Mouse (Mus musculus) embryonic facial prominence, embryonic 10.5 days (tissue): ENCODE results near the gene Edc3. TPM values are rescaled to one million over a fixed set of nuclear protein-coding genes. Genes with fewer than 3 reads are reported as not detected.

Experiments used
- DNase-seq: peaks from one replicate; pipeline ENCODE4 v3.0.0-alpha.2; 2017; ENCODE audit warnings: low spot score
- H3K27ac ChIP-seq: fragments of 300-500 bp; sonication (generic); replicated peaks from 2 replicates; pipeline ENCODE4 v1.5.1; 2016; ENCODE audit warnings: mild to moderate bottlenecking
- H3K27me3 ChIP-seq: fragments of 300-500 bp; sonication (generic); replicated peaks from 2 replicates; pipeline ENCODE4 v1.6.1; 2016; ENCODE audit warnings: low read depth, mild to moderate bottlenecking; ENCODE audit not compliant: poor library complexity, severe bottlenecking
- H3K36me3 ChIP-seq: fragments of 300-500 bp; sonication (generic); replicated peaks from 2 replicates; pipeline ENCODE4 v1.6.1; 2016; ENCODE audit warnings: mild to moderate bottlenecking, moderate library complexity
- H3K4me1 ChIP-seq: fragments of 300-500 bp; sonication (generic); 2 replicates; pipeline ENCODE4 v1.6.1; 2016
- H3K4me3 ChIP-seq: fragments of 300-500 bp; sonication (generic); 2 replicates; pipeline ENCODE4 v1.5.1; 2016; ENCODE audit warnings: mild to moderate bottlenecking, moderate library complexity
- H3K9me3 ChIP-seq: fragments of 300-500 bp; sonication (generic); 2 replicates; pipeline ENCODE4 v1.6.1; 2016; ENCODE audit warnings: mild to moderate bottlenecking
- WGBS: fragments of 180-500 bp; shearing (Covaris S2); methylation state at CpG from one replicate; pipeline ENCODE4 v1.1.7; 2016; 5-methylcytosine and 5-hydroxymethylcytosine counted together
- polyA plus RNA-seq: library from polyadenylated mRNA; unstranded; fragments of >200 nt; fragmentation: Nextera tagmentation; extraction: Ambion mirVana; gene quantifications from 2 replicates; pipeline ENCODE4 v1.2.1, GENCODE M21; 2016

Edc3 gene
- polyA plus RNA-seq, 1 experiment from 2014 or later: 45.5 TPM

DNA sequence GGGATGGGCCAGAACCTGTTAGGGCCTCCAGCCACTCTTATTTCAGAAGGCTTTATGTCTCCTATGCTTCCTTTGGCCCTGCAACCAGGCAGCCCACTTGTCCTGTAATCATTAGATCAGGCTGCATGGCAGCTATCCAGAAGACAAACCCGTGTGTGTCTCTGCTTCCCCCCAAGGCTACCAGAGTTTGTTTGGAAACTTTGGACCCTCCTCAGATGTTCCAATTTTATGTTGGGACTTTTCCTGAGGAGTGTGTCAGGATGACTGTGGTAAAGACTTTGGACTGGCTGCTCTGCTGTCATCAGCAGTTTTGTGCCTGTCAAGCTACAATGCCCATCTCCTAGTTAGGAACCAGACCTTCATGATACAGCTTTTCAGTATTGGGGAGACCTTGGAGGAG lies 40.5 kb downstream of the Edc3 start:
- Histone ChIP-seq H3K4me3 (no peak overlapping the region), H3K27me3 (no peaks in the 10 kb centered on the region), H3K27ac (no peak overlapping the region), H3K9me3 (no peaks in the 10 kb centered on the region), H3K4me1 (no peaks in the 10 kb centered on the region), H3K36me3 (peaks cover 99% of the 10 kb centered on the region)
- no peak for DNase-seq
- 73% methylated on average over 1 of the region's 1 CpGs for WGBS

DNA sequence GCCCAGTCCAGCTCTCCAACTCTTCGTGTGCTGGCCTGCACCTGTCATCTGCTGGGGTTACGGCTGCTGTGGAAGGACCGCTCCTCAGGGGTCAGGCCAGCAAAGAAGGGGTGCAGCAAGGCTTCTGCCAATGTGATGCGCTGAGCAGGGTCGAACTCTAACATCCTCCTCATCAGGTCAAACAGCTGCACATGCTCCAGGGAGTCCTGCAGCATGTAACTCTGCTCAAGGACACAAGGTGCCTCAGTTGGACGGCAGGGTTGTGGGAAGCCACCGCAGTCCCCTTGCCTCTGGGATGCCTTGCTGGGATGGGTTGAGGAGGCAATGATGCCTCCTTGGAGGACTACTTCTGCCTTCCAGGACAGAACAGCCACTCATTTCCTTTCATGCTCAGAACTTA lies 42.6 kb downstream of the Edc3 start:
- DNase-seq: no peak
- Histone ChIP-seq H3K4me1 (no peaks in the 10 kb centered on the region), H3K9me3 (no peaks in the 10 kb centered on the region), H3K36me3 (peaks cover 100% of the 10 kb centered on the region), H3K4me3 (no peak overlapping the region), H3K27me3 (no peaks in the 10 kb centered on the region), H3K27ac (no peak overlapping the region)
- WGBS: 89% methylated on average over 7 of the region's 7 CpGs

DNA sequence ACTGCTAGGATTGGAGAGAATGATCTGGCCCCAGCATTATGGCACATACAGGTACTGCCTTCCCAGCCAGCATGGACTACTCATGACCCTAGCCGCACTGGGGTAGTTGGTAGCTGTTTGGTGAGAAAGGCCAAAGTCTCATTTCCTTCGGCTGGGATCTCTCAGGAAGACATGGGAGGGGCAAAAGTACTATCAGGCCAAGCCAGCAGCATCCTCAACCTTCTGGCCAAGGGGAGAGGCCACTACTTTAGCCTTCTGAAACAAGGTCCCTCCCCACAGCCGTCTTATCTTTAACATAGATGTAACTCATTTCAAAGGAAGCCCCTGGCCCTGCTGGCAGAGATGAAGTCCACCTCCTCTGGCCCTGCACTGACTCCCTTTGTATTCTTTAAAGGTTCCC lies 49.2 kb downstream of the Edc3 start:
- Histone ChIP-seq H3K36me3 (peaks cover 89% of the 10 kb centered on the region), H3K4me1 (peaks cover 10% of the 10 kb centered on the region), H3K4me3 (no peak overlapping the region), H3K27me3 (no peaks in the 10 kb centered on the region), H3K9me3 (no peaks in the 10 kb centered on the region), H3K27ac (no peak overlapping the region)
- DNase-seq: no peak
- WGBS: 85% methylated on average over 3 of the region's 3 CpGs

DNA sequence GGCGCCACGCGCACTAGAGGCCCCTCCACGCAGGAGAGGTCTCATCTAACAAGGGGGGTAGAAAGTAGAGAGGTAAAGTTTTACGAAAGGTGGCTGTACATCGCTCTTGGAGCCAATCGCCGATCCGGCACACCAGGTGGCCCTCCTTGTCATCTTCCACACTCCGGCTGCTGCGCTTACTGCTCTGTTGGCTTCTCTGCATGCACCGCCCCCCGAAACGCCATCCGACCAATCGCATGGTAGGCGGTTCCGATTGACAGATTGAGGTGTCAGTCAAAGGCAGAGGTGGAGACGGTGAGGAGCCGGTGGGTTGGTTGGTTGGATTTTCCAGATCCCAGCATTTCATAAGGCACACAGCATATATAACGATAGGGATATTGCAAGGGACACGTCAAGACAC lies 50.2 kb downstream of the Edc3 start:
- 94% methylated on average over 22 of the region's 22 CpGs for WGBS
- Histone ChIP-seq H3K27ac (no peak overlapping the region; the same call in 1 of the 2 replicates), H3K27me3 (no peaks in the 10 kb centered on the region), H3K9me3 (no peaks in the 10 kb centered on the region), H3K4me1 (peaks cover 20% of the 10 kb centered on the region), H3K36me3 (peaks cover 80% of the 10 kb centered on the region), H3K4me3 (peak overlapping the region; percentile 23; the same call in 1 of the 2 replicates)
- DNase-seq: peak; percentile 37

DNA sequence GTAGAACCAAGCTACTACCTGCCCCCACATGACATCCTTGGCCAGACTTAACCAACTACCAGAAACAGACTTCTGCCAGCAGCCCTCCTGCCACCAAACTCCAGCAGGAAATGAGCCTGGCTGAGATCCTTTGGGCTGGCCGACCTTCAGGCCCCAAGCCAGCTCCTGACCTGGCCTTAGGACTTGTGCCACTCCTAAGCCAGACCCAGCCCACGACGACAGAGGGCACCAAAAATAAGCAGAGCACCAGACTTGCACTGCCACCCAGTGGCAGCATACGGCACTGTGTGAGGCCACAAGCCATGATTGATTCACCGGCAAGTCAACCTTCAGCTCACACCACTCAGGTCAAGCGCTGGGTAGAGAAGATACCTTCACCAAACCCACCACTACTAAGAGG lies 50.9 kb downstream of the Edc3 start:
- peaks cover 27% of the 10 kb centered on the region for H3K4me1 ChIP-seq
- peak overlapping the region; percentile 19; the same call in 1 of the 2 replicates for H3K27ac ChIP-seq
- WGBS: 27% methylated on average over 6 of the region's 6 CpGs

DNA sequence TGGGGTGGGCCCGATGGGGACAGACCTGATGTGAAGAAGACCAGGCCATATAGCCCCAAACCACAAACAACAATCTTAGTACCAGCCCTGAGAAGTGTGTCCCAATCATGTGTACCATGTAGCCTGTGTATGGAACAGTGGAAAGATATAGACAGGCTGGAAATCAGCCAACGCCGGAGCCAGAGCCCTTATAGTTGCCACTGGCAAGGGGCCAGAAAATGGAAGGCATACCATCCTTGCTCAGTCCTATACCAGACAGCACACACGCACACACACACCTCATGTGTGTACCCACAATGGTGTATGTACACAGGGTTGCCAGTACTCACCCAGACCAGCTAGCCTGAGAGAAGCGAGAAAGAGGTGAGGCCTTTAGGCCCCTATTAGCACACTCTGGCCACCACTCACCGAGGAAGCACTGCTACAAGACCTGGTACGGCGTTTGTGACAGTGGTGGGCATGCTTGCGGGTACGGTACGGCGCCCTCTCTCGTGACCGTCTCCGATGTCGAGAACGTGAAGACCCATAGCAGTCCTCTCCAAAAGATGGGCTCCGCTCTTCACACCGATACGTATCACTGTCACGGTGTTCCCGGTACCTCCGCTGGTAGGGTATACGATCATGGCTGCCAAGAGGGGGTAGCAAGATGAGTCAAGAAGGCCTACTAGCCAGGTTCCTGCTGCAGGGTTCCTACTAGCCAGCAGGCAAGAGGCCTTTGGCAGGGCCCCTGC lies 52.2 kb downstream of the Edc3 start:
- DNase-seq: no peak
- H3K27me3 ChIP-seq: no peaks in the 10 kb centered on the region
- no peak overlapping the region for H3K27ac ChIP-seq
- H3K36me3 ChIP-seq: peaks cover 59% of the 10 kb centered on the region
- no peaks in the 10 kb centered on the region for H3K9me3 ChIP-seq
- no peak overlapping the region for H3K4me3 ChIP-seq
- 96% methylated on average over 24 of the region's 24 CpGs for WGBS
- peaks cover 27% of the 10 kb centered on the region for H3K4me1 ChIP-seq

More for the DNA sequence above, 50.9 kb downstream of the Edc3 start:
- no peaks in the 10 kb centered on the region for H3K27me3 ChIP-seq
- peaks cover 72% of the 10 kb centered on the region for H3K36me3 ChIP-seq
- H3K9me3 ChIP-seq: no peaks in the 10 kb centered on the region
- peak; percentile 64 for DNase-seq
- H3K4me3 ChIP-seq: 0 out of 2 replicates have a peak overlapping the region, but pooled peaks have one; percentile 2

DNA sequence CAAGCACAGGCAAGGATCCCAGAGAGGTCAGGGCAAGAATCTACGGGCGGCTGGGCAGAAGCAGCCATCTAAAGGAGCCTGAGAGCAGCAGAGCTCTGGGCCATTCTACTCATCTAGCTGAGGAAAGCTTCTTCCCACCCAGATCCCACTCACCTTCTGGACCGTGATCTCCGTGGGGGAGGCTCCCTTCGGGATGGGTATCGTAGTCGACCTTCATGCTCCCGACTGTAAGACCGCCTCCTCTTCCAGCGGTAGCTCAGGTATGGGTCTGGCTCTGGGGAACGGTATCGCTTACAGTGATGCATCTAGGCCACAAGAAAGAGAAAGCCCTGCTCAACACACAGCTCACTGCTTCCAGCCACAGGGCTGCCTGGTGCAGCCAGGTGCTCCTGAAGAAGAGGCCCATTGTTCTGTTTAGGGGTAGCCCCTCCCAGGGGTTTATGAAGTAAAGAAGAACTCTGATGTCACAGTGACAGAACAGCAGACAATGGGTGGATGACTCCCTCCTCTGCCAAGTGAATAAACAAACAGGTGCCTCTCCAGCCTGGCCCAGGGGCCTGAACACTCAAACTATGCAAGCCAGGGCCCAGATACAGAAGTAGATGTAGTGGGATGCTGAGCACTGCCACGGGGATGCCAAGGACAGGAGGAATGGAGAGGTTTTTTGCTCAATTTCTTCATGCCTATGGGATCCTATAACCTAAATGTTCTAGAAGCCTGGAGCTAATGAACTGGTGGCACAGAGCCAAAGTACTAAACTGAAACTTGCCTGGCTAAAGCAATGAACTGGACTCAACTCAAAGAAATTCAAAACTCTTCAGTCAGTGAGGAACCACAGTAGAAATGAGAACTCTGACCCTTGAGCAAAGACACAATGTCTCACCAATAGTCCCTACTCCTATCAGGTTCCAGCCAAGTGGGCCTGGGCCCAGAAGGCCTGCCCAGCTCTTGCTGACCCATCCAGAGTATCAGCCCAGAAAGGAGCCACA lies 53.5 kb downstream of the Edc3 start:
- H3K4me3 ChIP-seq: peak overlapping the region; percentile 96; the same call in 1 of the 2 replicates
- 93% methylated on average over 13 of the region's 13 CpGs for WGBS
- no peaks in the 10 kb centered on the region for H3K9me3 ChIP-seq
- H3K4me1 ChIP-seq: peaks cover 38% of the 10 kb centered on the region
- no peak overlapping the region for H3K27ac ChIP-seq
- peaks cover 52% of the 10 kb centered on the region for H3K36me3 ChIP-seq
- no peak for DNase-seq
- 0 out of 2 replicates have a peak, but pooled peaks cover 3% of the 10 kb centered on the region for H3K27me3 ChIP-seq

DNA sequence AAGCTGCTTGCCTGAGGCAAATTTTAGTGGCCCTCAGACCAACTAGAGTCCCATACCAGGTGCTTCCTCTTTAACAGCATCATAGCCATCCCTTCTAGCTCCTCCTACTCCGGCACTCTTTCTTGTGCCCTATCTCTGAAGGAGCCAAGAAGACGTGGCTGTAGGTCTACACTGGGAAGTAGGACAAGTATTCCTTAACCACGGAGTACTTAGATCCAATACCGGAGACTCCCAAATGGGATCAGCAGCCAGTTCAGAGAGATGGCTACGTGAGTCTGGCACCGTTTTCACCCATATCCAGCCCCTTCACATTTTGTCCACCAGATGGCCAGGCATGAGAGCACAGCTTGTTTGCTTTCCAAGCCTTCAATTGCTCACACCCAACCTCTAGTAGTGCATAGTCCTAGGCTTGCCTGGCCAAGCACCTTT lies 54.2 kb downstream of the Edc3 start:
- Histone ChIP-seq H3K9me3 (no peaks in the 10 kb centered on the region), H3K27ac (no peak overlapping the region), H3K4me1 (peaks cover 39% of the 10 kb centered on the region), H3K36me3 (peaks cover 45% of the 10 kb centered on the region), H3K27me3 (0 out of 2 replicates have a peak, but pooled peaks cover 6% of the 10 kb centered on the region), H3K4me3 (peak overlapping the region; percentile 96; the same call in 1 of the 2 replicates)
- peak; percentile 27 for DNase-seq
- 73% methylated on average over 6 of the region's 6 CpGs for WGBS

DNA sequence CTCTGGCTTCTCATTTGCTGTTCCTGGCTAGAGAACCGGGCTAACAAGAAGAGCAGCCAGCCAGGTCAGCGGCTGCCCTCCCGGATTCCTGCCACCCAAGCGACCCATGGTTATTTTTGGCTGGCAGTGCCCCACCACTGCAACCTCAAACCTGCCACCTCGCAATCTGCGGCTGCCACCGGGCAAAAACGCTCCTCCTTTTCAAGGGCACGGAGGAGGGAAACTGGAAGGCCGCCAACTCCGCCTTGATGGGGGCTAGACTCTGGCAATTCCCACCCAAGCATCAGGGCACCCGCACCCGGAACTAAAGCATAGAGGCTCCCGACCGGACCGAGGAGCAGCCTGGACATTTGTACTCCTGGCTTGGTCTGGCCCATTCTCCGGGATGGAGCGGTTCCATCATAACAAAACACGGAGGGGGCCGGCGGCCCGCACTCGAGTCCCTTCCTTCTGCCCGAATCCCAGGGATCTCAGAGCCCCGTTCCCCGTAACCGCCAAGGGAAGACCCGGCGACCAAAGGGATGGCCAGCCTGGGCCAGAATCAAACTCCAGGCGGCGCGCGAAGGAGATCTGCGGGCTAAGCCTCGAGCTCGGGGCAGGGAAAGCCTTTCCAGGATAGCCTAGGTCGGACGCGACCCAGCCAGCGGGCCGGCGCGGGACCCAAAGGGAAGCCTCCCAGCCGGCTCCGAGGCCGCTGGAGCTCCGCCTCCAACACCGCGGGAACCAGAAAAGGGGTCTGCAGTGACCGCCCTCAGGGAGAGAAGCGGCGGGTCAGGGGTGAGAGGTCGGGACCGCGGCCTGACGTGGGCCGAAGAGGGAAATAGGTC lies 56.0 kb downstream of the Edc3 start:
- no peaks in the 10 kb centered on the region for H3K9me3 ChIP-seq
- peak overlapping the region; percentile 96 for H3K4me3 ChIP-seq
- H3K27me3 ChIP-seq: 0 out of 2 replicates have a peak, but pooled peaks cover 6% of the 10 kb centered on the region
- DNase-seq: no peak
- H3K36me3 ChIP-seq: peaks cover 27% of the 10 kb centered on the region
- H3K27ac ChIP-seq: peak overlapping the region; percentile 96
- peaks cover 39% of the 10 kb centered on the region for H3K4me1 ChIP-seq
- under 1% methylated on average over 57 of the region's 57 CpGs for WGBS

DNA sequence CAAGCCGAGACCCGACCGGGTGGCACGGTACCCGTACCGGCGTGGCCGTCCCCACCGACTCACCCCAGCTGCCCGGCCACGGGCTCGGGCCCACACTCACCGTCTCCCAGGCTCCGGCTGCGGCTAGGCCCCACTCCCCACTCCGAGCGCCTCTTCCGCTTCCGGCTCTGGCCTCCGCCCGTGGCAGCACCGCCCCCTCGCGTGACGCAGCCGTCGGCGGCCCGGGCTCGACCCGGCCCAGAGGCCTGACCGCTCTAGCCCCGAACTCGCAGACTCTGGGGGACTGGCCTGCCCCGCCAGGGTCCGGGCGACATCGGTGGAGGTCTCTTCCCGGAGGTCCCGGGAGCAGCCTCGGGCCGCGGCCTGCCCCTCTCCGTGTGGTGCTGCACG lies 56.6 kb downstream of the Edc3 start:
- peak overlapping the region; percentile 96 for H3K27ac ChIP-seq
- DNase-seq: peak; percentile 96
- H3K9me3 ChIP-seq: no peaks in the 10 kb centered on the region
- peaks cover 43% of the 10 kb centered on the region for H3K4me1 ChIP-seq
- H3K27me3 ChIP-seq: 0 out of 2 replicates have a peak, but pooled peaks cover 6% of the 10 kb centered on the region
- H3K36me3 ChIP-seq: peaks cover 21% of the 10 kb centered on the region
- peak overlapping the region; percentile 96 for H3K4me3 ChIP-seq
- WGBS: under 1% methylated on average over 45 of the region's 45 CpGs

DNA sequence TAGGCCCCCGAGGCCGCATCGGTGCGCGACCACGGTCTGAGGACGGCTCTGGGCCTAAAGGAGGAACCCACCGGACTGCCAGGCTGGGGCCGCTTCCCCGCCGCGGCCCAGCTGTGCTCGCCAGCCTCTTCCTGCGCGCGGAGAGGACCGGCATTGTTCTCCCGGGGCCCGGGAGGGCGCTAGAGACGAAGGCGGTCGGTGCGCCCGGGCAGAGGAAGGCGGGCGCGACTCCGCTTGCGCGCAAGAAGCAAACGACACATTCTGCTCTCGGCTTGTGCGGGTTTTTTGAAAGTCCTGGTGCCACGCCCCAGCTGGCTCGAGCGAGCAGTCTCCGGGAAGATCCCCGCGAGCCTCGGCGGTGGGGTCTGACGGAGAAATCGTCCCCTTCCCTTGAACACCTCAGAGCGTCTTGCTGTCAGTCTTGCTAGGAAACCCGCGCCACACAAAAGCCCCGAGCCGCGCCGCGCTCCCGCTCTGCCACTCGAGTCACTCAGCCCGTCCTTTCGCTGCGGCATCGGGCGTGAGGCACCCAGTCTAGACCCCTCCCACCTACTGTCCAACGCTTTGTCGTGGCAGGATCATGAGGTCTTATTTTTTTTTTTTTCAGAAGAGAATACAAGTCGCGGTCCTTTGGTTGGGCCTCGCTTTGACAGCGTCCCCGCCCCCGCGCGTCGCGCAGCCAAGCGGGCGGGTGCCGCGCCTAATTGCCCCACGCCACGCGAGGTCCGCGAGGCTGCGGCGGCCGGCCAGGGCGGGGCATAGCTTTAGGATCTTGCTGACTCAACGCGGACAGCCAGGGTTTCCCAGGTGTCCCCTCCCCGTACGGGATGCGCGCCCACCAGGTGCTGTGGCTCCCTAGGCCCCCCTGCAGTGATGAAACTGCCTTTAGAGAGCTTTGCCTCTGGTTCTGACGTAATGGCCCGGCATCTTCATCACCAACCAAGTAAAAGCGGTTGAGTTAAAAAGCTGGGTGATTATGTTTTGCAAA lies 57.3 kb downstream of the Edc3 start, which contains the start of gene Clk3:
TSS of gene Clk3 (minus strand) at position 497 of the 988 bp plus-strand sequence.
- peak; percentile 74 for DNase-seq
- peaks cover 14% of the 10 kb centered on the region for H3K36me3 ChIP-seq
- under 1% methylated on average over 93 of the region's 93 CpGs for WGBS
- H3K9me3 ChIP-seq: no peaks in the 10 kb centered on the region
- peak within 1 kb of the TSS; percentile 96 for H3K27ac ChIP-seq
- H3K4me3 ChIP-seq: peak within 1 kb of the TSS; percentile 96
- H3K4me1 ChIP-seq: peaks cover 43% of the 10 kb centered on the region
- H3K27me3 ChIP-seq: 0 out of 2 replicates have a peak, but pooled peaks cover 6% of the 10 kb centered on the region
